Mouse (Mus musculus) hindbrain, embryonic 11.5 days (tissue): ENCODE measurements around the gene Btbd19. TPM values are rescaled to one million over a fixed set of nuclear protein-coding genes. Genes with fewer than 3 reads are reported as not detected.

Source experiments
- ATAC-seq: fragments of 200-750 bp; cut with Nextera tagmentation; 2 replicates; pipeline ENCODE4 v1.8.0; 2017; ENCODE audit warnings: mild to moderate bottlenecking, moderate TSS enrichment, moderate library complexity; ENCODE audit not compliant: low FRiP score
- DNase-seq: peaks from one replicate; pipeline ENCODE4 v3.0.0-alpha.2; 2015; ENCODE audit warnings: low spot score
- H3K27ac ChIP-seq: fragments of 300-500 bp; sonication (generic); 2 replicates; pipeline ENCODE4 v1.5.1; 2014; ENCODE audit warnings: mild to moderate bottlenecking, low read depth, low read length
- H3K27me3 ChIP-seq: fragments of 300-500 bp; sonication (generic); 2 replicates; pipeline ENCODE4 v1.6.1; 2014; ENCODE audit warnings: mild to moderate bottlenecking, low read length, moderate library complexity, mixed read lengths; ENCODE audit not compliant: control insufficient read depth, insufficient read depth
- H3K36me3 ChIP-seq: fragments of 300-500 bp; sonication (generic); 2 replicates; pipeline ENCODE4 v1.6.1; 2014; ENCODE audit warnings: mild to moderate bottlenecking, low read length, moderate library complexity, mixed read lengths; ENCODE audit not compliant: control insufficient read depth, insufficient read depth
- H3K4me1 ChIP-seq: fragments of 300-500 bp; sonication (generic); replicated peaks from 2 replicates; pipeline ENCODE4 v1.6.1; 2014; ENCODE audit warnings: low read length, mixed read lengths; ENCODE audit not compliant: control insufficient read depth, insufficient read depth
- H3K4me2 ChIP-seq: fragments of 300-500 bp; sonication (generic); replicated peaks from 2 replicates; pipeline ENCODE4 v1.6.1; 2014; ENCODE audit warnings: mild to moderate bottlenecking, low read depth, low read length
- H3K4me3 ChIP-seq: fragments of 300-500 bp; sonication (generic); 2 replicates; pipeline ENCODE4 v1.5.1; 2014; ENCODE audit warnings: low read depth, low read length
- H3K9ac ChIP-seq: fragments of 300-500 bp; sonication (generic); 2 replicates; pipeline ENCODE4 v1.6.1; 2014; ENCODE audit warnings: low read depth, low read length
- H3K9me3 ChIP-seq: fragments of 300-500 bp; sonication (generic); 2 replicates; pipeline ENCODE4 v1.6.1; 2016; ENCODE audit warnings: low read length; ENCODE audit not compliant: control insufficient read depth
- WGBS: fragments of 180-500 bp; shearing (Covaris S2); extraction: QIAGEN DNeasy Blood & Tissue Kit; methylation state at CpG from one replicate; pipeline ENCODE4 v1.1.7; 2014; 5-methylcytosine and 5-hydroxymethylcytosine counted together
- polyA plus RNA-seq: library from polyadenylated mRNA; unstranded; fragments of >200 nt; fragmentation: Nextera tagmentation; extraction: Ambion mirVana; gene quantifications from 2 replicates; pipeline ENCODE4 v1.2.1, GENCODE M21; 2014

The Btbd19 gene
- polyA plus RNA-seq: 3.6 and 3.8 TPM in 2 replicates

- DNase-seq (peak; percentile 58), ATAC-seq (peak; percentile 36; the same call in 1 of the 2 replicates)
- H3K4me1 ChIP-seq: peaks cover 16% of the 10 kb centered on the region
- peak within 1 kb of the TSS; percentile 49 for H3K9ac ChIP-seq
- no peaks in the 10 kb centered on the region for H3K27me3 ChIP-seq
- H3K9me3 ChIP-seq: no peaks in the 10 kb centered on the region
- peak within 1 kb of the TSS; percentile 82 for H3K27ac ChIP-seq
- H3K4me2 ChIP-seq: no peak within 1 kb of the TSS; the same call in 1 of the 2 replicates
- no peak within 1 kb of the TSS for H3K4me3 ChIP-seq
- WGBS: 38% methylated on average over 8 of the region's 8 CpGs
- H3K36me3 ChIP-seq: peaks cover 11% of the 10 kb centered on the region
Observed at GRCm38 (mm10) chr4:117125348-117125909, at the start of gene Btbd19. Gene Btbd19 (minus strand): TSS chr4:117125725.

DNA sequence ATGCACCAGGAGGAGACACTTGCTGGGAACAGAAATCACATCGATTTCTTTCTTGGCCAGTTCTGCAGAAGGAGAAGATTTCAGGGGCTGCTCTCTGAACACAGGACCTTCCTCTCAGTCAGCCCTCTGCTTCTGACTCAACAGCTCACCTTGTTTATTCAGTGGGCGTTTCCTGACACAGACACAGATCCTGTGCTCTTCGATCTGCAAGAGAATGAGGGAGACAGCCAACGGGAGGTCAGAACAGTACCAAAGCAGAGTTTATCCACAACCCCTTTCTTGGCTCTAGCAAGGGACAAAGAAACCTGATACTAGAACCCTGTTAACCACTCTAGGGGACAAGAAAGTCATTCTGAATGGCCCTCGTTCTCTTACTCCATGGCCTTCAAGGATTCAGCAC lies 44.4 kb upstream of the Btbd19 start:
- DNase-seq (no peak), ATAC-seq (no peak)
- H3K27me3 ChIP-seq: no peaks in the 10 kb centered on the region
- peaks cover 7% of the 10 kb centered on the region for H3K36me3 ChIP-seq
- no peaks in the 10 kb centered on the region for H3K4me1 ChIP-seq
- H3K9ac ChIP-seq: no peak overlapping the region
- no peak overlapping the region for H3K4me2 ChIP-seq
- 91% methylated on average over 5 of the region's 5 CpGs for WGBS
- no peak overlapping the region for H3K27ac ChIP-seq
- H3K9me3 ChIP-seq: no peaks in the 10 kb centered on the region
- no peak overlapping the region for H3K4me3 ChIP-seq

- H3K9ac ChIP-seq: no peak overlapping the region
- no peaks in the 10 kb centered on the region for H3K9me3 ChIP-seq
- H3K4me1 ChIP-seq: no peaks in the 10 kb centered on the region
- H3K27me3 ChIP-seq: no peaks in the 10 kb centered on the region
- no peak for ATAC-seq
- H3K27ac ChIP-seq: no peak overlapping the region
- no peak for DNase-seq
- no peak overlapping the region for H3K4me2 ChIP-seq
- peaks cover 7% of the 10 kb centered on the region for H3K36me3 ChIP-seq
- 77% methylated on average over 4 of the region's 4 CpGs for WGBS
- H3K4me3 ChIP-seq: no peak overlapping the region
Observed at GRCm38 (mm10) chr4:117161183-117161582, 35.7 kb upstream of the Btbd19 start.

DNA sequence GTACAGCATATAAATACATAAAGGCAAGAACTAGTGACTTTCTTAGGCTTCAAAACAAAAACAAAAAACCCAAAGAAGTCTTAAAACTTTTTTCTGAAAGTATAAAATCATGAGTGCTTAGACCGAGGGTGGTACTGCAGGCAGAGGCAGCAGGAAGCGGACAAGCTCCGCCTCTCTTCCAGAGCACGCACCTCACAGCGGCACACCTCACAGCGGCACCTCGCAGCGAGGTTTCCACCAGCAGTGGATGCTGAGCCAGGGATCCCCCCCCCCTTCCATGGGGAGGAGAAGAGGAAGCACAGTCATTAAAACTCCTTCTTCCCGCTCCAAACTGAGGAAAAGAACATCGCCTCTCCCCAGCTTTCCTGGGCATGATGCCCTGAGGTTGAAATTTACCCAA lies 34.1 kb upstream of the Btbd19 start:
- no peaks in the 10 kb centered on the region for H3K9me3 ChIP-seq
- H3K4me2 ChIP-seq: no peak overlapping the region
- no peak overlapping the region for H3K9ac ChIP-seq
- H3K36me3 ChIP-seq: peaks cover 7% of the 10 kb centered on the region
- DNase-seq: no peak
- no peak for ATAC-seq
- no peaks in the 10 kb centered on the region for H3K4me1 ChIP-seq
- no peaks in the 10 kb centered on the region for H3K27me3 ChIP-seq
- no peak overlapping the region for H3K4me3 ChIP-seq
- no peak overlapping the region for H3K27ac ChIP-seq
- WGBS: 89% methylated on average over 10 of the region's 10 CpGs

GRCm38 (mm10) chr4:117156372-117156771 lies 30.8 kb upstream of the Btbd19 start:
- DNase-seq (no peak), ATAC-seq (no peak)
- H3K36me3 ChIP-seq: peaks cover 24% of the 10 kb centered on the region
- WGBS: 36% methylated on average over 6 of the region's 6 CpGs
- peak overlapping the region; percentile 99 for H3K4me3 ChIP-seq
- H3K9ac ChIP-seq: peak overlapping the region; percentile 97; the same call in 1 of the 2 replicates
- H3K4me1 ChIP-seq: no peaks in the 10 kb centered on the region; the same call in none of the 2 replicates
- H3K4me2 ChIP-seq: peak overlapping the region; percentile 92; the same call in 1 of the 2 replicates
- H3K27ac ChIP-seq: no peak overlapping the region
- no peaks in the 10 kb centered on the region for H3K27me3 ChIP-seq
- no peaks in the 10 kb centered on the region for H3K9me3 ChIP-seq

- ATAC-seq (peak; percentile 94), DNase-seq (peak; percentile 92)
- H3K27me3 ChIP-seq: no peaks in the 10 kb centered on the region
- no peaks in the 10 kb centered on the region; the same call in none of the 2 replicates for H3K4me1 ChIP-seq
- peak within 1 kb of the TSS; percentile 97 for H3K9ac ChIP-seq
- peak within 1 kb of the TSS; percentile 90 for H3K27ac ChIP-seq
- peak within 1 kb of the TSS; percentile 99 for H3K4me3 ChIP-seq
- peak within 1 kb of the TSS; percentile 92 for H3K4me2 ChIP-seq
- WGBS: 0% methylated on average over 50 of the region's 52 CpGs
- peaks cover 26% of the 10 kb centered on the region for H3K36me3 ChIP-seq
- H3K9me3 ChIP-seq: no peaks in the 10 kb centered on the region
Observed at GRCm38 (mm10) chr4:117155792-117156355, 30.3 kb upstream of the Btbd19 start, which contains the start of gene Rps8. Gene Rps8 (minus strand): TSS chr4:117156243.

DNA sequence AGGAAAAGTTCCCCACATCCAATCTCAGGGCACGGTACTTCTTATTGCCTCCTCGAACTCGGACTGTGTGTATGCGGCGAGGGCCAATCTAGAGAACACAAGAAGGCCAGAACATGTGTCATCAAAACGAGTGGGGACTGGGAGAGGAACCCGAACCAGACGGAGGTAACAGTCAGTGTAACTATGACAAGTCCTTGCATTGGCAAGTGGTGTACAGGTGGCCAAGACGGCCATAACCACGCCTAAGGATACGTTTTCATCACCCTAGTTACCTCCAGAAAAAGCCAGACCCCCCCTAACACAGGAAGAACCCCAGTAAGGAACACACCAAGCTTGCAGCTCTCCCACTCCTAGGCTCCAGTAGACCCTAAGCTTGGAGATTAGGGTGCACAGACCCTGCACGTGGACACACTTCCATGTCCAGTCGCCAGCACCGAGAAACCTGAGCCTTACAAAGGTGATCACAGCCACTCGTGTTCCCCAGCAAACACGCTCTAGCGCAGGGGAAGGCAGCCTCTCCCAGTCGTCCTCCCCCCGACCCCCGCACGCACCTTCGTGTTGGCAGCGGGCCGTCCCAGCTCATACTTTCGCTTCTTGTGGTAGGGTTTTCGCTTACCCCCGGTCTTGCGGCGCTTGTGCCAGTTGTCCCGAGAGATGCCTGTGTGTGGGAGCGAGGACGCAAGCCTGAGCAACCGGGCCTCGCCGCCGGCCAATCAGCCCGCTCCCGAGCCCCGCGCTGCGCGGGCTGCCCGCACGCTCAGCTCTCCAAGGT lies 29.7 kb upstream of the Btbd19 start:
- peak overlapping the region; percentile 90 for H3K27ac ChIP-seq
- H3K4me1 ChIP-seq: no peaks in the 10 kb centered on the region; the same call in none of the 2 replicates
- ATAC-seq (peak; percentile 3; the same call in 1 of the 2 replicates), DNase-seq (peak; percentile 40)
- H3K4me3 ChIP-seq: peak overlapping the region; percentile 99
- H3K9me3 ChIP-seq: no peaks in the 10 kb centered on the region
- WGBS: 3% methylated on average over 44 of the region's 44 CpGs
- peak overlapping the region; percentile 92 for H3K4me2 ChIP-seq
- H3K9ac ChIP-seq: peak overlapping the region; percentile 97
- H3K36me3 ChIP-seq: peaks cover 32% of the 10 kb centered on the region
- no peaks in the 10 kb centered on the region for H3K27me3 ChIP-seq

GRCm38 (mm10) chr4:117152714-117153113 lies 27.2 kb upstream of the Btbd19 start:
- WGBS: 92% methylated on average over 5 of the region's 5 CpGs
- H3K9me3 ChIP-seq: no peaks in the 10 kb centered on the region
- no peak overlapping the region for H3K27ac ChIP-seq
- peaks cover 32% of the 10 kb centered on the region for H3K36me3 ChIP-seq
- H3K4me1 ChIP-seq: no peaks in the 10 kb centered on the region; the same call in none of the 2 replicates
- no peak overlapping the region for H3K4me2 ChIP-seq
- DNase-seq: no peak
- no peak overlapping the region for H3K4me3 ChIP-seq
- H3K27me3 ChIP-seq: no peaks in the 10 kb centered on the region
- H3K9ac ChIP-seq: no peak overlapping the region
- no peak for ATAC-seq
